Mouse (Mus musculus) olfactory bulb, adult 2 months (tissue): ENCODE measurements around the gene Zfp106. TPM values are rescaled to one million over a fixed set of nuclear protein-coding genes. Genes with fewer than 3 reads are reported as not detected.

ENCODE experiments used
- H3K27ac ChIP-seq: fragments of 200-500 bp; 2 replicates; pipeline ENCODE4 v1.5.1; 2012; ENCODE audit warnings: low read depth, low read length; ENCODE audit not compliant: insufficient read depth
- H3K4me1 ChIP-seq: fragments of 200-500 bp; 2 replicates; pipeline ENCODE4 v1.6.1; 2012; ENCODE audit warnings: low read length; ENCODE audit not compliant: control insufficient read depth, insufficient read depth
- H3K4me3 ChIP-seq: fragments of 200-500 bp; 2 replicates; pipeline ENCODE4 v1.5.1; 2012; ENCODE audit warnings: mild to moderate bottlenecking, low read depth, low read length, moderate library complexity; ENCODE audit not compliant: insufficient read depth
- CTCF ChIP-seq: fragments of 200-500 bp; IDR thresholded peaks from 2 replicates; pipeline ENCODE4 v1.5.1; 2012; ENCODE audit warnings: low read depth, mild to moderate bottlenecking, low read length, moderate library complexity; ENCODE audit not compliant: insufficient read depth
- POLR2A ChIP-seq: fragments of 200-500 bp; IDR thresholded peaks from 2 replicates; pipeline ENCODE4 v1.6.1; 2012; ENCODE audit warnings: mild to moderate bottlenecking, low read depth, low read length, moderate library complexity; ENCODE audit not compliant: insufficient read depth
- WGBS: fragments of 180-500 bp; shearing (Covaris S2); methylation state at CpG from one replicate; pipeline ENCODE4 v1.1.7; 2018; 5-methylcytosine and 5-hydroxymethylcytosine counted together
- polyA plus RNA-seq: library from polyadenylated mRNA; stranded (reverse); fragments of >200 nt; gene quantifications from 2 replicates; pipeline ENCODE4 v1.2.4, GENCODE M21; 2012; ENCODE audit warnings: low replicate concordance; ENCODE audit not compliant: missing spikeins, insufficient read depth, insufficient read length

Gene Zfp106
- polyA plus RNA-seq, 1 experiment = 420 TPM

DNA sequence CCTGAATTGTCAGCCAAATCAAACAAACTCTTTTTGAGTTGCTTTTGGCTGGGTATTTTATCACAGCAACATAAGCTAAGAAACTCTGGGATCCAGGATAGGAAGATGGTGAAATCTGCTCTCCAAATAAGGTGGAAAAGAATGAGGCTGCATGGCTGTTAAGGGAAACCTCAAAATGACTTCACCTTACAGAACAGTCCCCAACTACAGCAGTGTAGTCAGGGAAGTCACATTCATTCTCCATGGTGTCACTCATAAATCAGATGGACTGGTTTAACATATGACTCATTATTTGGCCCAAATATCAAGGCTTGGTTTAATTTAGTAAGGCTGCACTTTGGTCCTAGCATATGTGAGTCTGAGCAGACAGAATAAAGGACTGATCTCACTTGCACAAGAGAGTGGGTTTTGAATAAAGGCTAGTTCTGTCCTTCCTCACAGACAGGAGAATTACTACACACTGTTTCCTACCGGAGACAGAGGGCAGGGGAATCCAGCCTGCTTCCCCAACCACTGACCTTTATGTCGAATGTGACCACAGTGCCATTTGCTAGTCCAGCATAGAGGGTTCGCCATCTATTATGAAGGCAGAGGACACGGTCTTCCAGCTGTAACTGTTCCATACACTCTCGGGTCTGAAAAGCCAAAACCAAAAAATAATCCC lies 45.0 kb downstream of the Zfp106 start:
- WGBS = 81% methylated on average over 5 of the region's 5 CpGs
- Histone ChIP-seq H3K27ac (no peak overlapping the region), H3K4me3 (no peak overlapping the region), H3K4me1 (no peaks in the 10 kb centered on the region)
- TF ChIP-seq POLR2A = no peak
- TF ChIP-seq CTCF = no peak

DNA sequence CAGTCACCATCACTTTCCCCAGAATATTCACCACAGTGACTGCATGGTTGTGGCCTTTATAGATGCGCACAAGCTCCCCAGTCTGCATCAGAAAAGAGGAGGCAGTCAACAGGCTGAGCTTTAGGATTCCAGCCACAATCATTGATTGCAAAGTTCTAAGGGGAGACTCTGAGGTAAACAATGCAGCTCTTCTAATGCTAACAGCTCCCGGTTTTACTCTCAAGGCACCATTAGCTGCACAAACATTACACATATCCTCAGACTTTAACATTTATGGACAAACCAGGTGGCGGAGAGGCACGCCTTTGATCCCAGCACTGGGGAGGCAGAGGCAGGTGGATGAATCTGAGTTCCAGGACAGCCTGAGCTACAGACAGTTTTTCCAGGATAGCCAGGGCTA lies 49.5 kb downstream of the Zfp106 start:
- Histone ChIP-seq H3K27ac (no peak overlapping the region), H3K4me1 (no peaks in the 10 kb centered on the region), H3K4me3 (no peak overlapping the region)
- WGBS = 96% methylated on average over 4 of the region's 4 CpGs
- no peak for TF ChIP-seq CTCF
- no peak for TF ChIP-seq POLR2A

DNA sequence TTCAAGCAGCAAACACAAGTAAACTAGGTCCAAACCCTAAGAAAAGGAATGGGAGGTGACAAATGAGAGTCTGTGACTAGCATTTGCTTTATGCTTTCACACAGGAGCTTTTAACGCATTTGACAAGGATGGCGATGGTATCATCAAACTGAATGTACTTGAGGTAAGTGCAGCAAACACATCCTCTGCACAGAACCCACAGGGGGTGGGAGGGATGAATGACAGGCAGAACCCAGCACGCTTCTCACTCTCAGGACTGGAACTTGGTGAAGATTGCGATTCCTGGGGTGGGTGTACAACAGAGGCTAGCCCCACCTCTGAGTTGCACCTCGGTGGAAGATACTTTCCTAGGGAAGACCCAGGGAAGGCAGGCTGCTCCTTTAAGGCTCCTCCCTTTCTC lies 59.7 kb downstream of the Zfp106 start:
- no peak for TF ChIP-seq CTCF
- TF ChIP-seq POLR2A = no peak
- H3K4me1 ChIP-seq = no peaks in the 10 kb centered on the region
- H3K27ac ChIP-seq = no peak overlapping the region
- 89% methylated on average over 5 of the region's 5 CpGs for WGBS
- H3K4me3 ChIP-seq = no peak overlapping the region

DNA sequence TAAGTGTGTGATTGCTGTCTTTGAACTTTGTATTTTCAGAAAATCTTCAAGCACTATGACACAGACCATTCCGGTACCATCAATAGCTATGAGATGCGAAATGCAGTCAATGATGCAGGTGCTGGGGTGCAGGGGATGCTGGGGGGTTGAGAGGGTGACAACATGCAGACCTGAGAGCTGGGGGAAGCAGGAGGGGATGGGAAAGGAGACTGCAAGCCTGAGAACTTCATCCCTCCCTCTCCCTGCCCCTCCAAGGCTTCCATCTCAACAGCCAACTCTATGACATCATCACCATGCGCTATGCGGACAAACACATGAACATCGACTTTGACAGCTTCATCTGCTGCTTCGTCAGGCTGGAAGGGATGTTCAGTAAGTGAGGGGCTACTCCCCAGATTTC lies 60.5 kb downstream of the Zfp106 start:
- Histone ChIP-seq H3K4me3 (no peak overlapping the region), H3K27ac (no peak overlapping the region), H3K4me1 (no peaks in the 10 kb centered on the region)
- TF ChIP-seq POLR2A (no peak), CTCF (no peak)
- WGBS = 93% methylated on average over 6 of the region's 6 CpGs

DNA sequence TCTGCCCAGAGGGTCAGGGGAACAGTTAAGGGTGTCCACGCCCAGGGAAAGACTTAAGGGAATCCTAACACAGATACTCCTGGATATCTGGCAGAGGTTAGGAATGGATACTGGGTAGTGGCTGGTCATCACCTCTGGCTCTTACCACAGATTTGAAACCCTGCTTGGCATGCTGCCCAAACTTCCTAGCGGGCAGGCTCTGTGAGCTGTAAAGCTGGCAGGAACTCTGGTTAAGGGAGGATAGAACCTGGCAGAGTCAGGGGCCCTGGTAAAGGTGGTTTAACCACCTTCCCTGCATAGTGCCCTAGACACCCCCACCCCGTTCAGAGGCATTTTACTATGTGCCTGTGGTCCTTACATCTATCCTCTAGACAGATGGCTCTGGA lies 61.0 kb downstream of the Zfp106 start:
- Histone ChIP-seq H3K4me3 (no peak overlapping the region), H3K4me1 (no peaks in the 10 kb centered on the region), H3K27ac (no peak overlapping the region)
- TF ChIP-seq POLR2A = no peak
- no peak for TF ChIP-seq CTCF
- WGBS = 66% methylated on average over 3 of the region's 3 CpGs

DNA sequence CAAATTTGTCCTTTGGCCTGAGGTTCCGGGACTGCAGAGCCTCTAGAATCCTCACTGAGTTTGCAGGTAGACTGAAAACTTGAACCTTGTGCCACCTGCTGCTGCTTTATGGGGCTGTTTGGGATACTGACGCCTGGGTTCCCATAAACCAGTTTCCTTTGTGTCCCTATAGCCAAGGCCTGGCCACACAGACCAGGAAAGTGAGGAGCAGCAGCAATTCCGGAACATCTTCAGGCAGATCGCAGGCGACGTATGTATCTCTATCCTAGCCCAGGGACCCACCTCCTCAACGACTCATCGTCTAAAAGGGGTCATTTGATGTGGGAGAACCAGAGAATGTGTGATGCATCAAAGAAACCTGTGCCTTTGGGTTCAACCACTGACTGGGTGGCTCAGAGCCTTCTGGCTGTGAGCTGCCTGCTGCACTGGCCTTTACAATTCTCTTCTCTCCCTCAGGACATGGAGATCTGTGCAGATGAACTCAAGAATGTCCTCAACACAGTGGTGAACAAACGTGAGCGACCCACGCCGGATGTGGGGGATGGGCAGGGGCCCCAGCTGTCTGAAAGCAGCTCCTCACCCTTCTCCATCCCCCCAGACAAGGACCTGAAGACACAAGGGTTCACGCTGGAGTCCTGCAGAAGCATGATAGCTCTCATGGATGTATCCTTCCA lies 61.6 kb downstream of the Zfp106 start:
- 68% methylated on average over 13 of the region's 13 CpGs for WGBS
- no peak overlapping the region for H3K27ac ChIP-seq
- no peak for TF ChIP-seq CTCF
- no peak for TF ChIP-seq POLR2A
- H3K4me3 ChIP-seq = no peak overlapping the region
- H3K4me1 ChIP-seq = no peaks in the 10 kb centered on the region

DNA sequence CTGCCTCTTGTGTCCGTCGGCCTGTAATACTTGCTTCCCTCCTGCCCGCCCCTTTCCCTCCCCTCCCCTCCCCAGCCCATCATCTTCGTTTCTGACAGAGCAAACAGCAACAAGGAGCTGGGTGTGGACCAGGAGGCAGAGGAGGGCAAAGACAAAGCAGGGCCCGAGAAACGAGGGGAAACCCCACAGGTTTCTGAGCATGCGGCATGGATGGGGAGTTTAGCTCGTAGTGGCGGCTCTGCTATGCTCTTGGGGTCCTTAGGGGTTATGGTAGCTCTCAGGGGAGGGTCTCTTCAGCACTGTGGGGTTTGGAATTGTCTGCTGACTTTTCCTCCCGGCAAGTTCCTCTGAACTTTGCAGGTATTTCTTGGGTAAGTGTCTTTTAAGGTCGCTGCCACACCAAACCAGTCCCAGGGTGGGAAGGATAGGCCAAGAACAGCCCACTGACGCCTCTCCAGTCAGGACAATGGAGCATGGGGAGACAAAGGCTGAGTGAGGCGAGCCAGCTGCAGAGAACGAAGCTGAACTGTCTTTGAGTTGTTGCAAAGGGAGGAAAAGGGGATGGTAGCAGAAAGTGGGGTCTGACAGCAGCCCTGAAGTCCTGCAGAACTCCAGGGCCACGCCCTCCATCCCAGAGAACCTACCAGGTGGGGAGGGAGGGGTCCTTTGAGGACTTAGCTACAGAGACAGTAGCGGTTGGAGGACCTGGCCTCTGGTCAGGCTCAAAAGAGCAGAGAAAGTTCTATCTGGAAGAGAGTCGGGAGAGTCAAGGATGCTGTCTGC lies 62.3 kb downstream of the Zfp106 start:
- no peaks in the 10 kb centered on the region for H3K4me1 ChIP-seq
- 44% methylated on average over 17 of the region's 17 CpGs for WGBS
- TF ChIP-seq POLR2A = no peak
- no peak for TF ChIP-seq CTCF
- H3K27ac ChIP-seq = no peak overlapping the region
- no peak overlapping the region for H3K4me3 ChIP-seq

DNA sequence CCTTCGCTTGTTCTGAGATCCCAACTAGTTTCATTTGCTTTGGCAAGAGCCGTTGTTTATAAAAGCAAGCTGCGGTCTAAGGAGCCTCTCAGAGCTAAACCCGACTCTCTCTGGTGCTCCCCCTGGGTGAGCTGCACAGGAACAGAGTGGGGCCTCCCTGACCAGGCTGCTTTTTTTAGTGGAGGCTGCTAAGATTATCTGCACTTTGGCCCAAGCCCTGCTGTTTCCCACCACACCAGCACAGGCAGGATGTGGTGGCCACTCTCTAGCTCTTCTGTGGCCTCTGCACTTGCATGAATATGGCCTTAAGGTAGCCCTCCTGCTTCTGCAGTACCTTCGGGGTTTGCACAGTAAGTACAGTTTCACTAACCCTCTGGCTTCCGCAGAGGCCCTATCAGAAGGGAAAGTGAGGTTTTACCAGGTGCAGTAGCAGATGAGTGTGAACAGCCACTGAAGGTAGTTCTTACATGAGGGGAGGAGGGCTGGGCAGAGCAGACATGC lies 63.6 kb downstream of the Zfp106 start:
- WGBS = 74% methylated on average over 6 of the region's 6 CpGs
- TF ChIP-seq POLR2A (no peak), CTCF (no peak)
- no peaks in the 10 kb centered on the region for H3K4me1 ChIP-seq
- H3K4me3 ChIP-seq = no peak overlapping the region
- no peak overlapping the region for H3K27ac ChIP-seq

DNA sequence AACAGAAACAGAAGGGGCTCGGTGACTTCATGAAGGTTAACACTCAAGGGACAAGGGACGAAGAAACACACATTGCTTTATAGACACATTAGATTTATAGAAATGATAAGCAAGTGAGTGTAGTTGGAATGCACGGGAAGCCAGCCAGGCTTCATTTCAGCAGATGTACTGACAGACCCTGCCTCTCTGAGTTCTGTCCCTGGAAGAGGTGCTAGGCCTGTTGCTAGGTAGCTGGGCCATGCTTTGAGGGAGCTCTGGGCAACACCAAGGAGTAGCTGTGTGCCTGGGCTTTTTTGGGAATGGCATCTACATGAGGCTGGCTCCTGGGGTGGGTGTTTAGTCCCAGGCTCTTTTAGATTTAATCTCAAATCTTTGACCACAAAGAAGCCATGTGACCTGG lies 67.1 kb downstream of the Zfp106 start:
- TF ChIP-seq POLR2A (no peak), CTCF (no peak)
- 82% methylated on average over 3 of the region's 3 CpGs for WGBS
- no peak overlapping the region for H3K4me3 ChIP-seq
- no peaks in the 10 kb centered on the region for H3K4me1 ChIP-seq
- no peak overlapping the region for H3K27ac ChIP-seq
